Mouse (Mus musculus) bone marrow, adult 2 months (tissue): ENCODE measurements at regions not wholly inside any gene's neighbourhood (a gene's known extent, or its start where the extent isn't known, plus 50 kb on each side); places are given as distances from the start of the nearest gene placed in this dataset.

Source experiments
- CTCF ChIP-seq: fragments of 200-500 bp; IDR thresholded peaks from 2 replicates; pipeline ENCODE4 v1.5.1; 2011; ENCODE audit warnings: low read length, control low read depth; ENCODE audit not compliant: control insufficient read depth, insufficient read depth
- POLR2A ChIP-seq: fragments of 200-500 bp; IDR thresholded peaks from 2 replicates; pipeline ENCODE4 v1.6.1; 2011; ENCODE audit warnings: low read depth, mild to moderate bottlenecking, control low read depth, low read length, borderline replicate concordance; ENCODE audit not compliant: control insufficient read depth

GRCm38 (mm10) chr2:128241280-128241665 is 115.4 kb downstream of the Bcl2l11 start:
- TF ChIP-seq CTCF (no peak), POLR2A (no peak)
